Mouse (Mus musculus): ENCODE data around the gene Rnpepl1. TPM values are rescaled to one million over a fixed set of nuclear protein-coding genes. Genes with fewer than 3 reads are reported as not detected.

The Rnpepl1 gene
- polyA plus RNA-seq, 1 experiment from 2014 or later, result 29.2 TPM

- Histone ChIP-seq H3K27ac (peak overlapping the region; percentile 97), H3K9ac (peak overlapping the region; percentile 93), H3K27me3 (ENCODE audit: control insufficient read depth, insufficient read depth, low read length) (no peaks in the 10 kb centered on the region), H3K4me1 (replicated peaks; ENCODE audit: control insufficient read depth, insufficient read depth, low read length) (peaks cover 22% of the 10 kb centered on the region), H3K4me3 (replicated peaks; ENCODE audit: low read length) (peak overlapping the region; percentile 88), H3K9me3 (ENCODE audit: control insufficient read depth, low read length) (no peaks in the 10 kb centered on the region), H3K36me3 (replicated peaks; ENCODE audit: control insufficient read depth, insufficient read depth) (peaks cover 11% of the 10 kb centered on the region), H3K4me2 (replicated peaks) (peak overlapping the region; percentile 69)
- DNase-seq (ENCODE audit: low spot score) (no peak), ATAC-seq (ENCODE audit: low FRiP score) (no peak)
- WGBS, result 73% methylated on average over 4 of the region's 4 CpGs
Observed at GRCm38 (mm10) chr1:92933611-92934010, 23.0 kb downstream of the Rnpepl1 start.

- Histone ChIP-seq H3K4me1 (replicated peaks; ENCODE audit: control insufficient read depth, insufficient read depth, low read length) (peaks cover 22% of the 10 kb centered on the region), H3K4me2 (replicated peaks) (peak within 1 kb of the TSS; percentile 69), H3K36me3 (replicated peaks; ENCODE audit: control insufficient read depth, insufficient read depth) (peaks cover 18% of the 10 kb centered on the region), H3K27me3 (ENCODE audit: control insufficient read depth, insufficient read depth, low read length) (no peaks in the 10 kb centered on the region), H3K9ac (peak within 1 kb of the TSS; percentile 93), H3K4me3 (replicated peaks; ENCODE audit: low read length) (peak within 1 kb of the TSS; percentile 88), H3K27ac (peak within 1 kb of the TSS; percentile 97), H3K9me3 (ENCODE audit: control insufficient read depth, low read length) (no peaks in the 10 kb centered on the region)
- WGBS, result under 1% methylated on average over 45 of the region's 45 CpGs
- DNase-seq (ENCODE audit: low spot score), result peak; percentile 95
- ATAC-seq (ENCODE audit: low FRiP score), result peak; percentile 100
Observed at GRCm38 (mm10) chr1:92934182-92934827, 23.7 kb downstream of the Rnpepl1 start, which contains the start of gene Capn10. Capn10 (plus strand) TSS chr1:92934376.

GRCm38 (mm10) chr1:92935054-92935962 lies 24.7 kb downstream of the Rnpepl1 start:
- WGBS, result 15% methylated on average over 10 of the region's 10 CpGs
- Histone ChIP-seq H3K36me3 (replicated peaks; ENCODE audit: control insufficient read depth, insufficient read depth) (peaks cover 28% of the 10 kb centered on the region), H3K4me2 (replicated peaks) (peak overlapping the region; percentile 69), H3K27ac (peak overlapping the region; percentile 97), H3K9ac (peak overlapping the region; percentile 93), H3K9me3 (ENCODE audit: control insufficient read depth, low read length) (no peaks in the 10 kb centered on the region), H3K4me3 (replicated peaks; ENCODE audit: low read length) (peak overlapping the region; percentile 88), H3K27me3 (ENCODE audit: control insufficient read depth, insufficient read depth, low read length) (no peaks in the 10 kb centered on the region), H3K4me1 (replicated peaks; ENCODE audit: control insufficient read depth, insufficient read depth, low read length) (peaks cover 22% of the 10 kb centered on the region)
- no peak for ATAC-seq (ENCODE audit: low FRiP score)
- DNase-seq (ENCODE audit: low spot score), result peak; percentile 58

GRCm38 (mm10) chr1:92935977-92936376 lies 25.4 kb downstream of the Rnpepl1 start:
- DNase-seq (ENCODE audit: low spot score) (no peak), ATAC-seq (ENCODE audit: low FRiP score) (no peak)

GRCm38 (mm10) chr1:92936467-92936866 lies 25.9 kb downstream of the Rnpepl1 start:
- H3K4me3 ChIP-seq (replicated peaks; ENCODE audit: low read length), result peak overlapping the region; percentile 88; the same call in 1 of the 2 replicates
- 66% methylated on average over 3 of the region's 3 CpGs for WGBS
- peak overlapping the region; percentile 93 for H3K9ac ChIP-seq
- peaks cover 37% of the 10 kb centered on the region for H3K36me3 ChIP-seq (replicated peaks; ENCODE audit: control insufficient read depth, insufficient read depth)
- no peaks in the 10 kb centered on the region for H3K9me3 ChIP-seq (ENCODE audit: control insufficient read depth, low read length)
- H3K4me2 ChIP-seq (replicated peaks), result peak overlapping the region; percentile 69
- no peak for DNase-seq (ENCODE audit: low spot score)
- no peak overlapping the region for H3K27ac ChIP-seq
- H3K4me1 ChIP-seq (replicated peaks; ENCODE audit: control insufficient read depth, insufficient read depth, low read length), result peaks cover 22% of the 10 kb centered on the region
- ATAC-seq (ENCODE audit: low FRiP score), result no peak
- H3K27me3 ChIP-seq (ENCODE audit: control insufficient read depth, insufficient read depth, low read length), result no peaks in the 10 kb centered on the region

More at GRCm38 (mm10) chr1:92935977-92936376, 25.4 kb downstream of the Rnpepl1 start:
- H3K36me3 ChIP-seq (replicated peaks; ENCODE audit: control insufficient read depth, insufficient read depth), result peaks cover 34% of the 10 kb centered on the region
- H3K27ac ChIP-seq, result no peak overlapping the region
- no peaks in the 10 kb centered on the region for H3K27me3 ChIP-seq (ENCODE audit: control insufficient read depth, insufficient read depth, low read length)
- 49% methylated on average over 2 of the region's 2 CpGs for WGBS
- H3K9ac ChIP-seq, result peak overlapping the region; percentile 93
- peak overlapping the region; percentile 69 for H3K4me2 ChIP-seq (replicated peaks)
- H3K4me1 ChIP-seq (replicated peaks; ENCODE audit: control insufficient read depth, insufficient read depth, low read length), result peaks cover 22% of the 10 kb centered on the region
- no peaks in the 10 kb centered on the region for H3K9me3 ChIP-seq (ENCODE audit: control insufficient read depth, low read length)
- H3K4me3 ChIP-seq (replicated peaks; ENCODE audit: low read length), result peak overlapping the region; percentile 88

GRCm38 (mm10) chr1:92937797-92938196 lies 27.2 kb downstream of the Rnpepl1 start:
- ATAC-seq (ENCODE audit: low FRiP score), result no peak
- Histone ChIP-seq H3K9me3 (ENCODE audit: control insufficient read depth, low read length) (no peaks in the 10 kb centered on the region), H3K9ac (no peak overlapping the region; the same call in 1 of the 2 replicates), H3K27ac (no peak overlapping the region), H3K4me1 (replicated peaks; ENCODE audit: control insufficient read depth, insufficient read depth, low read length) (peaks cover 22% of the 10 kb centered on the region), H3K27me3 (ENCODE audit: control insufficient read depth, insufficient read depth, low read length) (no peaks in the 10 kb centered on the region), H3K4me2 (replicated peaks) (no peak overlapping the region), H3K36me3 (replicated peaks; ENCODE audit: control insufficient read depth, insufficient read depth) (peaks cover 50% of the 10 kb centered on the region), H3K4me3 (replicated peaks; ENCODE audit: low read length) (no peak overlapping the region)
- WGBS, result 95% methylated on average over 3 of the region's 3 CpGs
- DNase-seq (ENCODE audit: low spot score), result no peak

GRCm38 (mm10) chr1:92939746-92940145 lies 29.2 kb downstream of the Rnpepl1 start:
- no peaks in the 10 kb centered on the region for H3K27me3 ChIP-seq (ENCODE audit: control insufficient read depth, insufficient read depth, low read length)
- ATAC-seq (ENCODE audit: low FRiP score) (no peak), DNase-seq (ENCODE audit: low spot score) (no peak)
- H3K4me1 ChIP-seq (replicated peaks; ENCODE audit: control insufficient read depth, insufficient read depth, low read length), result peaks cover 16% of the 10 kb centered on the region
- no peak overlapping the region for H3K4me2 ChIP-seq (replicated peaks)
- no peak overlapping the region for H3K4me3 ChIP-seq (replicated peaks; ENCODE audit: low read length)
- no peak overlapping the region for H3K9ac ChIP-seq
- peaks cover 69% of the 10 kb centered on the region for H3K36me3 ChIP-seq (replicated peaks; ENCODE audit: control insufficient read depth, insufficient read depth)
- WGBS, result 96% methylated on average over 4 of the region's 4 CpGs
- no peaks in the 10 kb centered on the region for H3K9me3 ChIP-seq (ENCODE audit: control insufficient read depth, low read length)
- H3K27ac ChIP-seq, result no peak overlapping the region

GRCm38 (mm10) chr1:92943219-92943989 lies 32.8 kb downstream of the Rnpepl1 start:
- no peak overlapping the region for H3K9ac ChIP-seq
- peaks cover 97% of the 10 kb centered on the region for H3K36me3 ChIP-seq (replicated peaks; ENCODE audit: control insufficient read depth, insufficient read depth)
- WGBS, result 96% methylated on average over 19 of the region's 19 CpGs
- H3K4me3 ChIP-seq (replicated peaks; ENCODE audit: low read length), result no peak overlapping the region
- ATAC-seq (ENCODE audit: low FRiP score), result no peak
- H3K9me3 ChIP-seq (ENCODE audit: control insufficient read depth, low read length), result no peaks in the 10 kb centered on the region
- H3K4me2 ChIP-seq (replicated peaks), result no peak overlapping the region
- no peaks in the 10 kb centered on the region for H3K4me1 ChIP-seq (replicated peaks; ENCODE audit: control insufficient read depth, insufficient read depth, low read length)
- no peak for DNase-seq (ENCODE audit: low spot score)
- H3K27me3 ChIP-seq (ENCODE audit: control insufficient read depth, insufficient read depth, low read length), result no peaks in the 10 kb centered on the region
- H3K27ac ChIP-seq, result no peak overlapping the region
